Mouse (Mus musculus) heart, adult 2 months (tissue): ENCODE measurements around the gene Cdiptos. TPM values are rescaled to one million over a fixed set of nuclear protein-coding genes. Genes with fewer than 3 reads are reported as not detected.

Experiments used
- DNase-seq, 2 experiments: peaks; one replicate each; pipeline ENCODE4 v3.0.0; 2021
- H3K27ac ChIP-seq: fragments of 200-600 bp; 2 replicates; pipeline ENCODE4 v1.8.1; 2022
- H3K27me3 ChIP-seq: fragments of 200-500 bp; 2 replicates; pipeline ENCODE4 v1.6.1; 2012; ENCODE audit warnings: mild to moderate bottlenecking, low read length, inconsistent platforms, mixed read lengths; ENCODE audit not compliant: control insufficient read depth, insufficient read depth
- H3K36me3 ChIP-seq: fragments of 200-500 bp; 2 replicates; pipeline ENCODE4 v1.6.1; 2012; ENCODE audit warnings: low read length, inconsistent platforms; ENCODE audit not compliant: control insufficient read depth, insufficient read depth
- H3K4me1 ChIP-seq: fragments of 200-500 bp; 2 replicates; pipeline ENCODE4 v1.6.1; 2011; ENCODE audit warnings: low read length; ENCODE audit not compliant: control insufficient read depth, insufficient read depth
- H3K4me3 ChIP-seq: fragments of 200-600 bp; 2 replicates; pipeline ENCODE4 v1.8.1; 2022
- H3K79me2 ChIP-seq: fragments of 200-500 bp; replicated peaks from 2 replicates; pipeline ENCODE4 v1.6.1; 2012; ENCODE audit warnings: mild to moderate bottlenecking, inconsistent platforms, low read length, moderate library complexity, mixed read lengths; ENCODE audit not compliant: control insufficient read depth, insufficient read depth
- H3K9ac ChIP-seq: fragments of 200-500 bp; 2 replicates; pipeline ENCODE4 v1.6.1; 2012; ENCODE audit warnings: low read depth, mild to moderate bottlenecking, control low read depth, inconsistent platforms, low read length, mixed read lengths
- CTCF ChIP-seq: fragments of 200-600 bp; IDR thresholded peaks from 2 replicates; pipeline ENCODE4 v1.8.1; 2022; ENCODE audit warnings: antibody characterized with exemption, mild to moderate bottlenecking, moderate library complexity
- EP300 ChIP-seq: fragments of 200-500 bp; IDR thresholded peaks from 2 replicates; pipeline ENCODE4 v1.6.1; 2011; ENCODE audit warnings: low read depth, low read length, control low read depth; ENCODE audit not compliant: insufficient read depth
- POLR2A ChIP-seq: fragments of 200-500 bp; IDR thresholded peaks from 2 replicates; pipeline ENCODE4 v1.6.1; 2011; ENCODE audit warnings: mild to moderate bottlenecking, low read depth, low read length, control low read depth; ENCODE audit not compliant: insufficient read depth
- WGBS: fragments of 180-500 bp; shearing (Covaris S2); methylation state at CpG from one replicate; pipeline ENCODE4 v1.1.7; 2018; 5-methylcytosine and 5-hydroxymethylcytosine counted together
- intact Hi-C: fragments of 180-260 bp; cut with DNase I; formaldehyde crosslinking; loops from one replicate; pipeline ENCODE4 v1.15.1; 2025
- polyA plus RNA-seq: library from polyadenylated mRNA; depleted of rRNA; stranded (reverse); fragments of >200 nt; gene quantifications from 2 replicates; pipeline ENCODE4 v1.2.3, GENCODE M21; 2012
- total RNA-seq, 2 experiments: library from RNA; stranded (reverse); gene quantifications; 2 replicates each; pipeline ENCODE4 v1.2.3; 2021

The Cdiptos gene
- total and polyA plus RNA-seq, 3 experiments = 0.39 to 2.5 TPM; not detected in 1

- WGBS = 6% methylated on average over 26 of the region's 26 CpGs
- no peak for DNase-seq
- peak overlapping the region; percentile 56 for H3K4me3 ChIP-seq
- H3K4me1 ChIP-seq = no peaks in the 10 kb centered on the region; the same call in 1 of the 2 replicates
- no peaks in the 10 kb centered on the region for H3K27me3 ChIP-seq
- H3K79me2 ChIP-seq = no peaks in the 10 kb centered on the region
- TF ChIP-seq EP300 = no peak
- no peak for TF ChIP-seq POLR2A
- no peak for TF ChIP-seq CTCF
- no peak overlapping the region for H3K27ac ChIP-seq
- H3K36me3 ChIP-seq = no peaks in the 10 kb centered on the region
- intact Hi-C loops = no loop called here
- H3K9ac ChIP-seq = no peak overlapping the region
Observed at GRCm38 (mm10) chr7:126950647-126951615, 25.0 kb downstream of the Cdiptos start.

DNA sequence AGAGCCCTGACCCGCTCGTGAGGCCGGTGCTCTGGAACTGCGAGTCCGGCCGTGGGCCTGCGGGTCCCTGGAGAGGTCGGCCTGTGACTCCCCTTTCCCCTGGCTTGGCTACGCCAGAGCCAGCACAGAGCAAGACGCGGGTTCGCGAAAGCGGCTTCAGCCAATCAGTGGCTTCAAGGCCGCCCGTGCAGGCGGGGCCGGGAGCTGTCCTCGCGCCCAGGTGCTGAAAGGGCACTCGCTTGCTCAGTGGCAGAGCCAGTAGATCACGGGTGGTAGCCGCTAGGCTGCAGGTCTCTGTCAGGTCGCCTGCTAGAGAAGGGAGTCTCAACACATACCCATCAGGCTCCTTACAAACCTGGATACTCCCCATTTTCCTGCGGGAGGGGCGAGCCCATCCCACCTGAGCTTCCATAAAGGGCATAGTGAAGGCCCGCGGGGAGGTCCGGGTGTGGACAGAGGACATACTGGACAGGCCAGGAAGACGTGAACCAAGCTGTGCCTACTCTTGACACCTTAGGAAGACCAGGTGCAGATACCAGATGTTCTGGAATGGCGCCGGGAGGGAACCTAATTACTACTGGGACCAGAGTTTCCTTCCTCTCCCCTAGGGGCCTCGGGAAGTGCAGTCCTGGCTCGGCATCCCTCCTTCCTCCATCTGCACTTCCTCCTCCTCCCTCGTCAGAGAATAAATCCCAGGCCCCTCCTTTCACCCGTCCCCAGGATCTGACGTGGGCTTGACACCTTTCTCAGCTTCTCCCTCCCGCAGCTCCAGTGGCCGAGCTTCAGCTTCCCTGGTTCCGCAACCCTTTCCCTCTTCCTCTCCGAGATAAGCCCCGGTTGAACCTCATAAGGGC is 25.9 kb downstream of the Cdiptos start, which contains the start of gene Sez6l2:
Gene Sez6l2 (plus strand): TSS at position 771 of the 854 bp plus-strand sequence.
- no peaks in the 10 kb centered on the region for H3K27me3 ChIP-seq
- intact Hi-C loops = loop anchor here (2.0 kb wide), 1 partner anchor 23 kb away; no protein-coding TSS in a partner anchor
- WGBS = under 1% methylated on average over 42 of the region's 42 CpGs
- peak; percentile 86 to 93 for DNase-seq
- H3K4me1 ChIP-seq = no peaks in the 10 kb centered on the region; the same call in 1 of the 2 replicates
- no peak within 1 kb of the TSS for H3K27ac ChIP-seq
- no peak for TF ChIP-seq POLR2A
- TF ChIP-seq EP300 = 0 out of 2 replicates have a peak, but pooled peaks have one; percentile 35
- TF ChIP-seq CTCF = no peak
- no peak within 1 kb of the TSS for H3K9ac ChIP-seq
- H3K36me3 ChIP-seq = no peaks in the 10 kb centered on the region
- H3K4me3 ChIP-seq = peak within 1 kb of the TSS; percentile 56
- no peaks in the 10 kb centered on the region for H3K79me2 ChIP-seq

DNA sequence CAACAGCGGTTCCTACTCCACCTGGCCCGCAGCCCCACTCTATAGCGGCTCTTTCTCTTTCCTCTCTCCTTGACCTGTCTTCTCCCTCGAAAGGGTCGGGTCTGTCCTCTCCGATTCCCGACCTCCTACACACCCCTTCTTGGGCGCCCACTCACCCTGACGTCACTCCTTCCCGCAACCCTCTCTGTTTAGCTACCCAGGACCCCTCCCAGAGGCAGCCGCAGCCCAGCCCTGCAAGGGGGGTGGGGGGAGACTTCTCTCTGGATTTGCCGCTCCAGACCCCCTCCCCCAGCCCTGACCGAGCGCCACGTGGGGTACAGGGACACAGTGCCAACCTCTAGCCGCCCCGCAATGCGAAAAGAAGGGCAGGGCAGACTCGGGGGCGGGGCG is 26.5 kb downstream of the Cdiptos start, which contains the start of gene Asphd1:
Gene Asphd1 (minus strand): TSS at position 180 of the 390 bp plus-strand sequence.
- Histone ChIP-seq H3K79me2 (no peaks in the 10 kb centered on the region), H3K9ac (no peak within 1 kb of the TSS)

GRCm38 (mm10) chr7:126948626-126949025 is 27.3 kb downstream of the Cdiptos start:
- Histone ChIP-seq H3K36me3 (no peaks in the 10 kb centered on the region), H3K9ac (no peak overlapping the region), H3K4me3 (no peak overlapping the region), H3K27ac (no peak overlapping the region), H3K79me2 (no peaks in the 10 kb centered on the region), H3K27me3 (no peaks in the 10 kb centered on the region), H3K4me1 (no peaks in the 10 kb centered on the region; the same call in 1 of the 2 replicates)
- TF ChIP-seq CTCF (no peak), POLR2A (no peak), EP300 (no peak)
- 79% methylated on average over 10 of the region's 10 CpGs for WGBS
- intact Hi-C loops = loop anchor here (2.0 kb wide), 1 partner anchor 24 kb away; no protein-coding TSS in a partner anchor
- no peak for DNase-seq

More for the DNA sequence above, 26.5 kb downstream of the Cdiptos start, which contains the start of gene Asphd1:
- Histone ChIP-seq H3K4me3 (peak within 1 kb of the TSS; percentile 56), H3K27me3 (no peaks in the 10 kb centered on the region), H3K4me1 (no peaks in the 10 kb centered on the region; the same call in 1 of the 2 replicates), H3K27ac (no peak within 1 kb of the TSS), H3K36me3 (no peaks in the 10 kb centered on the region)
- intact Hi-C loops = loop anchor here (2.0 kb wide), 1 partner anchor 23 kb away; no protein-coding TSS in a partner anchor
- 3% methylated on average over 21 of the region's 21 CpGs for WGBS
- DNase-seq = no peak
- TF ChIP-seq EP300 (no peak), CTCF (no peak), POLR2A (no peak)

- TF ChIP-seq POLR2A = no peak
- no peak for TF ChIP-seq EP300
- TF ChIP-seq CTCF = peak; percentile 75
- no peaks in the 10 kb centered on the region for H3K27me3 ChIP-seq
- H3K27ac ChIP-seq = no peak overlapping the region
- WGBS = 71% methylated on average over 3 of the region's 3 CpGs
- peak; percentile 20 to 45 for DNase-seq
- no peak overlapping the region for H3K9ac ChIP-seq
- no peaks in the 10 kb centered on the region for H3K79me2 ChIP-seq
- H3K4me1 ChIP-seq = no peaks in the 10 kb centered on the region; the same call in 1 of the 2 replicates
- no peaks in the 10 kb centered on the region for H3K36me3 ChIP-seq
- no peak overlapping the region for H3K4me3 ChIP-seq
- intact Hi-C loops = loop anchor here (2.0 kb wide), 1 partner anchor 158 kb away; no protein-coding TSS in a partner anchor
Observed at GRCm38 (mm10) chr7:126946530-126946929, 29.4 kb downstream of the Cdiptos start.
